Mouse (Mus musculus) brain, embryonic 18.5 days (tissue): ENCODE measurements around the gene Enoph1.
A peak's percentile ranks its signal among the peaks of the same experiment; 100 is the strongest.

ENCODE experiments used
- DNase-seq: peaks from one replicate; pipeline ENCODE4 v3.0.0-alpha.2; 2012; ENCODE audit warnings: low read depth, low spot score

The Enoph1 gene

GRCm38 (mm10) chr5:100039602-100040142 is at the start of gene Enoph1, which contains the start of gene Hnrnpdl:
Gene Enoph1, plus strand, starts transcription at chr5:100039985.
Gene Hnrnpdl, minus strand, starts transcription at chr5:100039664.
- peak; percentile 94 for DNase-seq

GRCm38 (mm10) chr5:99994166-99994565 is 45.6 kb upstream of the Enoph1 start:
- DNase-seq: no peak

- no peak for DNase-seq
Measured at GRCm38 (mm10) chr5:99994680-99995079, 45.1 kb upstream of the Enoph1 start.

DNA sequence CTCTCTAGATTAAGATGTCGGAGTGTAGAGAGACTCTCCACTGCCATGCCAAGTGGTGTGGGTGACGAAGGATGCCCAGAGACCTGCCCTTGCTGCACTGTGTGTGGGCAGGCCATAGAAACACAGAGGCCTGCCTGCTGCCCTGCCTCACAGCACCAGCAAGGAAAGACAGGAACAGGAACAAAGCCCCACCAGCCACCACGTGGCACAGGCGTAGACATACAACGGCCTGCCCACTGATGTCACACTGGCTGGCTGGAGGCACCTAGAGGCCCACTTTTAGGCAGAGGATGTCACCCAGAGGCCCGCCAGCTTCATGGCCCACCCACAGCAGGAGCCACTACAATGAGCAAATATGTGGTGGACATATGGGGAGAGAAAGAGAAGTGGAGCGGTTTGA is 39.7 kb upstream of the Enoph1 start:
- no peak for DNase-seq

DNA sequence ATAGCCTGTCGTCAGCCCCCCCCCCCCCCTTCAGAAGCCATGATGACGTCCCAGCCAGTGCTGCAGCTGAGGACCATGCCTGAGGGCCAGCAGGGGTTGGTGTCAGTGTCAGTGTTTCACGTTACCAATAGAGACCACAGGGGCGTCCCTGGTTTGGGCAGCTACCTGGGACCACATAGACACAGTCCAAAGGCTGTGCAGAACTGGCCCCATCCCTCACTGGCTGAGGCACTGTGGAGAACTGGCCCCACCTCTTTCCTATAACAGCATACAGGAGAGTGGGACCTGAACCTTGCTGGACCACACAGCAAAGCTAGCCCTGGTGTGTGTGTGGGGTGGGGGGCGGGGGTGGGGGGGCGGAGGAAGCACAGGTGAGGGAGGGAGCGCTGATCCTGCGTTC is 39.3 kb upstream of the Enoph1 start:
- no peak for DNase-seq

DNA sequence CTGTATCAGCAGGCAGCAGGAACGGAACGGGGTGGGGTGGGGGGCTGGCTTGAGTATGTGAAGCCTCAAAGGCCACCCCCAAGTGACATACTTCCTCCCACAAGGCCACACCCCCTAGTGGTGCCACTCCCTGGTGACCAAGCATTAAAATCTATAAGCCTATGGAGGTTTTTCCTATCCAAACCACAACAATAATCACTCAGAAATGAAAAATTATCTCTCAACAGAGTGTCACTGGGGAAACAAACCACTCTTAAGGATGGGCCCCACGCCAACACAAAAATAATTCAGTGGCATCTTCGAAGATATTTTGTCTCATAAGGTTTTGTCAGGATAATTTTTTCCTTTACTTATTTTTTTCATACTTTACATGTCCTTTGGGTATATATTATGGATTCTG is 35.9 kb upstream of the Enoph1 start:
- no peak for DNase-seq

DNA sequence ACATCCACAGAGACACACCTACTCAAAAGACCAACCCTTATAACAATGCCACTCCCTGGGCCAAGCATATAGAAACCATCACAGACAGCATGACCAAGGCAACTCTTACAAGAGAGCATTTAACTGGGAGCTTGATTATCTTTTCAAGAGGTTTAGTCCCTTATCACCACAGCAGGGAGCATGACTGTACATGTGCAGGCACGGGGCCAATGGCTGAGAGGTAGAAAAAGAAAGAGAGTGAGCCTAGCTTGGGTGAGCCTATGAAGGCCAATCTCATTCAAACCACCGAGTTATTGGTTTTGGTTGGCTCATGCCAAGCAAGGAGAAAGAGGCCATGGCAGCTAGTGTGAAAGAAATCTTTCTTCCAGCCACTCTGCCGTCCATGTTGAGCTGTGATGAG is 34.4 kb upstream of the Enoph1 start:
- DNase-seq: no peak

DNA sequence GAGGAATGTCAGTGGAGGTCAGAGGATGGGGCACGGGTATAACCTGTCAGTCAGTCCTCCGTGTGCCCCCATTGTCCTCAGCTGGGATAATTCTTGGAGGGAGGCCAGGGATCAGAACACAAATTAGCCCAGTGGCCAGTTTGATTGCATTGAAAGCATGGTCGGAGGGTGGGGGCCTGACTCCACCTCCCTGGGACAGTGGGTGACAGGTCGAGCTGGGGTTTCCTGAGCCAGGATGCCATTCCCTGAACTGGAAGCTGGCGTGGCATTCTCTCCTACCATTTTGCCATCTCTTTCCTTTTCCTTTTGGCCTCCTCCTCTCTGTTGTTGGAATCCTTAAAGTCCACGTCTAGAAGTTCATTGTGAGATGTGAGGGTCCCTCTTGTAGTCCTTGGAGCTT is 33.9 kb upstream of the Enoph1 start:
- DNase-seq: no peak

DNA sequence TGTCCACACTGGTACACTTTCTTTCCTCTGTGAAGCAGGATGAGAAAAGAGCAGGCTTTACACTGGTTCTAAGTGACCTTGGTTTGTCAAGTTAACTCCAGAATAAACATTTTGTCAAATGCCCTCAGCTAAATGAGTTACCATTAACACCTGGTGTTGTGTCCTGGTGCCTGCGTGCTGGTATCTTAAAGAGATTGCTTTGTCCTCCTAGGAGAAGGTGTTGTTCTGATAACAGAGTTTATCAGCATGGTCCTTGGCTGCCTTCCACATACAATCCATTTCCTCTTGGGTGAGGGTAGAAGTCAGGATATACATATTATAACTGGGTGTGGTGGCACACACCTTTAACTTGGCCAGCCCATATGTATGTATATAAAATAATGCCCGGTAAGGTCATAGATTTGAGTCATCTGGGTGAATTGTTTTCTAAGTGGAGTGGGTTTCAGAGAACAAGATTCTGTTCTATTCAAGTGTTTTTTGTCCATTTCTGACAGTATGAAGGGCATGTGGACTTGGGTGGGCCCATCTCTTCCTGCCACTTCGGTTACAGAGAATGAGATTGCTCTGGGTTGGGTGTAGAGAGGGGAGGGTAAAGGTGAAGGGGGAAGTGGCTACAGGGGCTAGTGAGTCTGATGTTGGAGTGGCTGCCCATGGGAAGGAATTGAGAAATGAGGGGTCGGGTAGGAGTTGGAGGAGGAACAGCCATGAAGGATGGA is 33.3 kb upstream of the Enoph1 start:
- DNase-seq: no peak

GRCm38 (mm10) chr5:100007040-100007375 is 32.8 kb upstream of the Enoph1 start:
- DNase-seq: no peak

DNA sequence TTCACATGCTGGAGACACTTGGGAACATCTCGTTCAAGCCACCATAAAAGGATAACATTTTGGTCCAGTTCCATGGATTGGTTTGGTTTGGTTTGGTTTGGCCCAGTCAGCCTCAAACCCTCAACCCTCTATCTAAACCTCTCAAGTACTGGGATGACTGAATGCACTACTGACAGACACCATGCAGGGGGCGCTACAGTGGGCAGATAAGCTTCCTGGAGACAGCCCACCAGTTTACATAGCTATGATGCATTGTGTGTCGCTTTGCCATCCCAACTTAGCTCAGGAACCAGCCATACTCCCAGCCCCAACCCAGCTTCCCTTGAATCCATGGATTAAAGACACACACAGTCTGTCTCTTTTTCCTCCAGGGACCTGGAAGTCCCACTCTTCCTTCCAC is 31.3 kb upstream of the Enoph1 start:
- no peak for DNase-seq

- no peak for DNase-seq
Measured at GRCm38 (mm10) chr5:100012599-100012998, 27.2 kb upstream of the Enoph1 start.

DNA sequence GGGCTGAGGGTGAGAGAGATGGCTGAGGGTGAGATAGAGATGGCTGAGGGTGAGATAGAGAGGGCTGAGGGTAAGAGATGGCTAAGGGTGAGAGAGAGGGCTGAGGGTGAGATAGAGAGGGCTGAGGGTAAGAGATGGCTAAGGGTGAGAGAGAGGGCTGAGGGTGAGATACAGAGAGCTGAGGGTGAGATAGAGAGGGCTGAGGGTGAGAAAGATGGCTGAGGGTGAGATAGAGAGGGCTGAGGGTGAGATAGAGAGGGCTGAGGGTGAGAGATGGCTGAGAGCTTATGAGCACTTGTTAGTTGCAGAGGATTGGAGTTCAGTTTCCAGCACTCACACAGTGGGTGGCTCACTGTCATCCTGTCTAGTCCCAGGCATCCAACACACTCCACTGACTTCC is 19.7 kb upstream of the Enoph1 start:
- no peak for DNase-seq

DNA sequence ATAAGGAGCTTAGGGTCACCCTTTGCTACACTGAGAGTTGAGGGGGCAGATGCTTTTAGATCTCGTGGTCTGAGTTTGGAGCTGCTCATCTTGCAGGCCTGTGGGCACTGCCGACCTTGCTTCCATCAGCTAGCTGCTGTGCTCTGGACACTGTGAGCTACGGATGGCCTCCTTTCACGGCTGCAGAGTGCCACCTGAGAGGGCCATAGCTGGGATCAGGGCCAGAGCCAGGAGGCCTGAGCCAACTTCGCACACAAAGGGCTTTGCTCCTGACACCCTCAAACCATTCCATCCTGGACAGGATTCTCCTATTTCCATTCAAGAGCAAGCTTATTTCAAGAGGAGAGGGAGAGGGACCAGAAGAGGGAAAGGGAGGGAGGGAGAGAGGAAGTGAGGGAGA is 15.4 kb upstream of the Enoph1 start:
- DNase-seq: no peak

DNA sequence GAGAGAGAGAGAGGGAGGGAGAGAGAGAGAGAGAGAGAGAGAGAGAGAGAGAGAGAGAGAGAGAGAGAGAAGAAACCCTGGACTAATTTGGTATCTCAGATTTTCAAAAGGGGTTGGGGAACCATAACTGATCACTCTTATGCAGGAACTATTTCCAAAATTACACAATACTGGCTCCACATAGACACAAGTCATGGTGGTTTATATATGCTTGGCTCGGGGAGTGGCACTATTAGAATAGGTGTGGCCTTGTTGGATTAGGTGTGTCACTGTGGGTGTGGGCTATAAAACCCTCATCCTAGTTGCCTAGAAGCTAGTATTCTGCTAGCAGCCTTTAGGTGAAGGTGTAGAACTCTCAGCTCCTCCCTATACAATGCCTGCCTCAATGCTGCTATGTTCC is 14.9 kb upstream of the Enoph1 start:
- no peak for DNase-seq

DNA sequence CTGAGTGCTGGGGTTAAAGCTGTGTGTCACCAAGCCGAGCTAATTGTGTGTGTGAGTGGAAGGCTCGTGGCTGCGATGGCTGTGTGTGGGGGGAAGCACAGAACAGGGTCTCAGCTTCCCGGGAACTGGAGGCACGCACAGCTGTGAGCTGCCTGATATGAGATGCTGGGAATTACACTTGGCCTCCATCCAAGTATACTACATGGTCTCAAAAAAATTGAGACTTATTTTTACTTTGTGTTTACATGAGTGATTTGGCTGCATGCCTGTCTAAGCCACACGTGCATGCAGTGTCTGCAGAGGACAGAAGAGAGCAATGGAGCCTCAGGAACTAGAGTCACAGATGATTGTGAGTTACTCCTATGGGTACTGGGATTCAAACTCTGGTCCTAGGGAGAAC is 9.7 kb upstream of the Enoph1 start:
- DNase-seq: no peak

DNA sequence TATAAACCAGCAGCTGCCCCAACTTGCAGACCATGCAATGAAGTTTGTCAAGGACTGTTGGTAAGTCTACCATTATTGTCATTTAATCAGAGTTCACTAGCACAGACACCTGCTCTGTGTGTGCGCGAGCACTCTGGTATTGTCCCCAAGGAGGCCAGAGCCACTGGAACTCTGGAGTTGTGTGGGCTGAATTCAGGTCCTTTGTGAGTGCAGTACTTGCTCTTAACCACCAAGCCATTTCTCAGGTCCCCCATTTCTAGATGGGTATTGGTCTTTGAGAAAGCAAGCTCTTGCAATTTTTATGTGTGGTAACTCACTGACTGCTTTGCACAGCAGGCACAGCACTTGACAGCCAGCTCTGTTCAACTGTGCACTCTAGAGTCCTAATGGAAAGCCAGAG is 7.7 kb upstream of the Enoph1 start:
- no peak for DNase-seq

- no peak for DNase-seq
Measured at GRCm38 (mm10) chr5:100032646-100033045, 7.1 kb upstream of the Enoph1 start.

- no peak for DNase-seq
Measured at GRCm38 (mm10) chr5:100035950-100036349, 3.8 kb upstream of the Enoph1 start.

- no peak for DNase-seq
Measured at GRCm38 (mm10) chr5:100036681-100037080, 3.1 kb upstream of the Enoph1 start.

DNA sequence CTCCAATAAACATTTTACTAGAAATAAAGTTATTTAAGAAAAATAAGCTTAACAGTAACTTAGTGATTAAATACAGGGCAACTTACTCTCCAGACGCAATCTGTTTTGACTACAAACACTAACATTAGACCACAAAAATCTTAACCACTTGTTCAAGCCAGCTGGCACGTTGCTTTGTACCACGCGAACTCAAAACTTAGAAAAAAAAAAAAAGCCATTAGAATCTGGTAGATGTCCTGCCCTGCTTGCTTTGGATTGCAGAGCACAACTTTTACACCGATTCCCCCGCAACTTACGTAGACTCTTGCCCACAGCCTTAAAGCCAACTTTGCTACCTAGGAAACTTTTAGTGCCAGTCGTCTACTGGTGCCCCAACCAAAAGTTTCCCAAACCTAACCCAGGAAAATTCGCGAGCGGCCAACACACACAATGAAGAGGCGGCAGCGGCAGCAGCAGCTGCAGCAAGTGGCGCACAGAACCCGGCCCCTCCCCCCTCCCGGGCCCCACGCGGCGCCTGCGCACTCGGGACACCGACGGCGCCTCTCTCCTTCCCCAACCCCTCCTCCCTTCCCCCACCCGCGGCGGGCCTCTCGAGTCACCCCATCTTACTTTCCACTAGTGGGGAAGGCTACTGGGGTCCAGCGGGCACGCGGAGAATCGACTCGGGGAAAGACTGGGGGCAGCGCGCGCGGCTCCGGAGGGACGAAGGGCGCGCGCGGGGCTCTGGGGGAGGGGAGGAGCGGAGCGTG is 1.6 kb upstream of the Enoph1 start:
- peak; percentile 73 for DNase-seq

DNA sequence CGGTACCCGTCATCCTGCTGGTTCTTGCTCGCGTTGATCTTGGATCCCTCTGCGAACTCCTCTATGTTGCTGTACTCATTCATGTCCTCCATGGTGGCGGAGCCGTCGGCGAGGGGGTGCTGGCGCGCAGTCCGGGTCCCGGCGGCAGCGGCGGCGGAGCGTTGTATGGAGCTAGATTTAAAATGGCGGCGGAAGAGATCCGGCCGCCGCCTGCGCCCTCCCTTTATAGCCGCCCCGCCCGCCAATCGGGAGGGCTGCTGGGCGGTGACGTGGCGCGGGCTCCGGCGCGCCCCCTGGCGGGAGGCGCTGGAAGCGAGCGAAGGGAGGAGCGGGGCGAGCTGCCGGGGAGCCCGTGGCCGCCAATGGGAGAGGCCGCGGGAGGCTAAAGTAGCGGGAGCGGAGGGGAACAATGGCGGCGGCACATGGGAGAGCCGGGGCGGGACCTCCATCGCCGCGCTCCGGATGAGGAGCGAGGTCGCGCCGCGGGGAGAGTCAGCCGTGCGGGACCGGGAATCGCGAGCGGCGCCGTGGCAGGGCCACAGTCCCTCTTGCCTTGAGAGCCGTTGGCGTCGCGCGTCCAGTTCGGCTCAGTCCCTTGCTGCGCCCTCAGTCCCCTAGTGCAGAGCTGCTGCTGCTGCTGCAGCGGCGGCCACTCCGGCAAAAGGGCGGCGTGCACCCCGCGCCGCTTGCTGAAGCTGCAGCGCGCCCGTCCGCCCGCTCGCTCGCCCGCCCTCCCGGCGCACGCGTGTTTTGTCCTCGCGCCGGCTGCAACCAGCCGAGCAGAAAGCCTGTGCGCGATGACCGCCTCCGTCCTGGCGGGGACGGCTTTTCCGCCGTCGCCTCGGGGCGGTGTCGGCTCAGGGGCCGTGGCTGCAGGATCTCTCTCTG is 827 bp upstream of the Enoph1 start:
- peak; percentile 85 for DNase-seq
